Mouse (Mus musculus): ENCODE data around the gene Cyp51. TPM values are rescaled to one million over a fixed set of nuclear protein-coding genes. Genes with fewer than 3 reads are reported as not detected.
"Not testable (repeated sequence)": the region's sequence is repeated elsewhere in the genome, so short reads cannot be mapped to it uniquely, and the experiment has no call there.

Gene Cyp51
- total RNA-seq (2015; ENCODE audit: low replicate concordance) = 1.4 TPM in 1 of 2 replicates, not detected in the other
- total RNA-seq (2017; ENCODE audit: low replicate concordance) = 1.9 and 5.4 TPM in 2 replicates

DNA sequence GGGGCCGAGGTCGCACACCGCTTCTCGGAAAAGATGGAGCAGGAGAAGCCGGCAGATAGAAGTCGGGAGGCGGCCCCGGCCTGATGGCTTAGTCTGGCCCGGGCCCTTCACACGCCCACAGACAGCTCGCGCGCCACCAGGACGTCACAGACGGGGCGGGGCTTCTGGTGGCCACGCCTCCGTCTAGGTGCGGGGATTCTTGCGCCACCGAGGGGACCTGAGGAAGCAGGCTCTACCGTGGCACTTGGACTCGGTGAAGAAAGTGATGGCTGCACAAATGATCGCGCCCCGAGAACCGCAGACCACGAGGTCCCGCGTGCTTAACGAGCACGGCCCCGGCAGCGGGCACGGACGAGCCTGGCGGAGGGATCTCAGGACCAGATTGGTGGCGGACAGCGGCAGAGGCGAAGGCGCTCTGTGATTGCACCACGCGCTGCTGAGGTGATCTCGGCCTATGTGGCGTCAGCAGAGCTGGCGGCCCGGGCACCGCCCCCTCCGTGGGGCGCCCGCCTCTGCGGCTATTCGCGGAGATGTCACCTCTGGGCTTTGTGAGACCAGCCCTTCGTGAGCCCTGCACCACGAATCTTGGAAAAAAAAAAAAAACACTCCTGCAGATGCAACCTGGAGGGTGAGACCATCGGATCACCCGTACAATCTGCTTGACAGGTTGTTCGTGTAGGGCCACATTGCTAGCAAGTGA lies at the start of gene Cyp51:
Gene Cyp51 (minus strand): TSS at position 406 of the 700 bp plus-strand sequence.
- peak; percentile 98 for ATAC-seq (replicated peaks; ENCODE audit: low FRiP score, poor library complexity, severe bottlenecking)

DNA sequence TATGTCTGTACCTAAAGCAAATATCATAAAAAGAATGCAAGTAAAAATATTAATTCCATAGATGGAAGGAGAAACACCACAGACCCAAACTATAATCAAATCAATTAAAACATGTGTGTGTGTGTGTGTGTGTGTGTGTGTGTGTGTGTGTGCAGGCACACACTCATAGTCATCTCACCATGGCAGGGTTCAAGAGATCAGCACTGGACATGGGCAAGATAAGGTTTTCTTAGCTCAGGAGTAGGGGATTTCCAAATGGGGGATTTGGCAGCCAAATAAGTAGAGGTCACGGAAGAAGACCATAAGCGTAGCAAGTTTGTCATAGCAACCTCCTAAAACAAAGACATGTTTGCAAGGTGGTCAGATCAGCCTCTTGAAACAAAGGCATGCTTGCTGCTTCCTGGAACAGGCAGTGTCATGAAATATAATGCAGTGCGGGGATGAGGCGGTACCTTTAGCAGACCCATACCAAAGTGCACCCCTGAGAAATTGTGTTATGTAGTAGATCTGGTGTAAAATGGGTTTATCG lies 8.1 kb upstream of the Cyp51 start:
- no peak for ATAC-seq (replicated peaks; ENCODE audit: low FRiP score, poor library complexity, severe bottlenecking)

DNA sequence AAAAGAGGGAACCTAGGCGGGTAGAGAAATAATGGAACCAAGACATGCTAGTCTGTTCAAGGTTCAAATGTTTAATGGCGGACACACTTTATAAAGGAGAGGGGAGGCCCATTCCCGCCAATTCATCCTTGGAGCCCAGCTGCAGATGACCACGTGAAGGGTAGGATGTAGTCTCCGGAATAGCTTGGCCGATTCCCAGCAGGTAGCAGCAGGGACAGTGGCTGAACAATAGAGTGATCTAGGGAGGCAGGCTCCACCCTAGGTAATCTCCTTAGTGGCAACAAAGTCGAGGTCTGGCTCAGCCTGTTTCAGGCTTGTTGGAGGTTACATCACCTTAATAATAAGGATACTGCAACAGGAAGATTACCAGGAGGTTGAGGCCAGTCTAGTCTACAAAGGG lies 2.5 kb upstream of the Cyp51 start:
- ATAC-seq (replicated peaks; ENCODE audit: low FRiP score, poor library complexity, severe bottlenecking) = not testable (repeated sequence)

DNA sequence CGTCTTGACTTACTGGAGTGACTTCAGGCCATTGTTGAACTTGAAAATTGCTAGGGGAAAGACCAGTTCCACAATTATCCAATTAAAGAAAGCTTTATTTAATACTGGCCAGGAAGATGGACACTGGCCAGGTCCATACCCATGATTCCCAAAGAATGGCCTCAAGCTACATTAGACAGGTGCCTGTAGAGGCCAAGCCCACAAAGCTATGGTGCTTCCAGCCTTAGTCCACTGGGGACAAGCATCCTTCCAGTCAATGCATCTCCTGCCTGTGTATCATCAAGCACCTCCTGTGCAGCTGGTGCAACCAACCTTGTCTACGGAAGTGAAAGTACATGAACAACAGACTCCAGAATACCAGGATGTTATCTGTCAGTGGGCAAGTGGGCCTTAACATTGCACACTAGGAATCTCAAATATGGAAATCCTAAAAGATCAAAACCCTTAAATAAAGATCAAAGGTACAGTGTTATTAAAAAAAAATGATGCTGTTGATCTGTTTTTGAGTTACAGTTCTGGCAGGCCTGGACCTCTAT lies 1.2 kb upstream of the Cyp51 start:
- ATAC-seq (replicated peaks; ENCODE audit: low FRiP score, poor library complexity, severe bottlenecking) = no peak

DNA sequence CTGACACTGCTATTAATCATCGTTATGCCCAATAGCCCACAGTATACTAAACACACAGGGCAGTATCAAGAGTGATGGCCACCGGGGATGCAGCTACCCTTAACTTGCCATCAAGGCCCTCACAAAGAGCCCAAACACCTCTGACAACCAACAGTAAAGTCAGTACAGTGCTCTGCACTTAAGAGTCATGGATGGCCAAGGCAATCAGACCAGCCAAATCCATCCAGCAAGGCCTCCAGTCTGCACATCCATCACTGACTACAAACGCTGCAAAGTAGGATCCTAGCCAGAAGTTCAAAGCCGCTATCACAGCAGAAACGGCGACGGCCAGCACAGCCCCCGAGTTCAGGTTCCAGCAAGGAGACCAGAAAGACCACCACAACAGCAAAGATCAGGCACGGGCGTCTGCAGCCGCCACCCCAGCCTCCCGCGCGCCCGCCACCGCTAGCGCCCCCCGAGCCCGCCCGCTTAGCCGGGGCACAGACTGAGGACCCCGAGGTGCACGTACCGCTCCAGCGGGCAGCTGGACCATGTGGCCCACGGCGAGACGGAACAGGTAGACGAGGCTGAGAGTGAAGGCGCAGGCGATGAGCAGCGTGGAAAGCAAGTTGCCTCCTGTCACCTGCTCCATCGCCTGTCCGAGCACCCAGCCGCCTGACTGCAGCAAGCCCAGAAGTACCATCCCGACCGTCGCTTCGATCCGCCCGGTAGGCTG lies 763 bp downstream of the Cyp51 start:
- ATAC-seq (replicated peaks; ENCODE audit: low FRiP score, poor library complexity, severe bottlenecking) = no peak; the same call in 1 of the 2 replicates

DNA sequence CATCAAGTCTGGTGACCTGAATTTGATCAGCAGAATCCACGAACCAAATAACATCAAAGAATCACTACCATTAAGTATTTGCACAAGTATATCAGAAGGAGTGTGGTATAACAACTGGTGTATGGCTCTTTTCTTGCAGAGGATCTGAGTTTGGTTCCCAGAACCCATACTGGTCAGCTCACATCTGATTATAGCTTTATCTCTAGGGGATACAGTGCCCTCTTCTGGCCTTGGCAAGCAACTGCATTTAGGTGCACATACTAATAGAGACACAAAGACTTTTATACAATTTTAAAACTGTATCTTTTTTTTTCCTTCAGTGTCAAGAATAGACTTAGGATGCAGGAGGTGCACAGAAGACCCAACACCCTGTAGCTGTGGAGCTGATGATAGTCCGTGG lies 2.8 kb downstream of the Cyp51 start:
- ATAC-seq (replicated peaks; ENCODE audit: low FRiP score, poor library complexity, severe bottlenecking) = no peak

DNA sequence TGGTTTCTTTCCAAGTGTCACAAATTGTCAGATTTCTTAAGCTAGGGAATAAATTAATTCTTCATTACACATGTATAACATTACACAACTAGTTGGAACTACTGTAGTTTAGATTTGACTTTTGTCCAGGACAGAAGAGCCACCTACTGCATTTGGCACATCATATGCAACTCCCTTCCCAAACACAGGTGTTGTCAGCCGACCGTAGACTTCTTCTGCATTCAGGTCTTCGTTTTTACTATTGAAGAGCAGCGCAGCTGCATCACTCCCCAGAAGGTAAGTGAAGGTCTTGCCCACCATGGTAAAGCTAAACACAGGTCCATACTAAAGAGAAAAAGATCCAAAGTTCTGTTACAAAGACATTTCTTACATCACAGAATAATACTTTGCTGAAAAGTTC lies 3.5 kb downstream of the Cyp51 start:
- ATAC-seq (replicated peaks; ENCODE audit: low FRiP score, poor library complexity, severe bottlenecking) = no peak

DNA sequence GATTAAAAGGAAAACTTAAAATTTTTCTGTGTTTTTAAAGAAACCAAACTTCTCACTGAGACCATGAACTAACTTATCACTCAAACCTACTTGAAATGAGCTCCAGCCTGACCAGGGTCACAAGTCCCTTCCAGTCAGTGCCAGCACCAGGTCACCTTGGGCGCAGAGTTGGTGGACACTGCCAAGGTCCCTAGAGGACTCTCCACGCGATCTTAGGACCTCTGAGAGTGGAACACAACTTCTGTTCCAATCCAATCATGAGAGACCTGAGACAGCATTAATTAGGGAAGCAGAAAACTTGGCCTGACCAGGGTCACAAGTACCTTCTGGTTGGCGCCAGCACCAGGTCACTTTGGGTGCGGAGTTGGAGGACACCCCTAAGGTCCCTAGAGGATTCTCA lies 10.1 kb downstream of the Cyp51 start:
- ATAC-seq (replicated peaks; ENCODE audit: low FRiP score, poor library complexity, severe bottlenecking) = no peak

DNA sequence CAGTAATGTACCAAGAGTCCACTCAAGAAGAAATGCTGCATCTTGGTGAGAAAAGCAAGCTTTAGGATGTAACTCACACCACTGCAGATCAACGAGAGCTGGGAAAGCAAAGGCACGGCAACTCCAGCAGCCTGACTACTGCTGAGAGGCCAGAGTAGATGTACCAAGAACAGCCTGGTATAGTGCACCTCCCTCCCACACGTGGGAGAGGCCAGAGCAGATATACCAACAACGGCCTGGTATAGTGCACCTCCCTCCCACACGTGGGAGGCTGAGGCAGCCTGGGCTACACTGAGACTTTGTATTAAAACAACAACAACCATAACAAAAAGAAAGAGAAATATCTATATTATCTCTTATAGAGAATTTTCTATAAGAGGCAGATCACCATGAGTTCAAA lies 16.4 kb downstream of the Cyp51 start:
- no peak for ATAC-seq (replicated peaks; ENCODE audit: low FRiP score, poor library complexity, severe bottlenecking)

DNA sequence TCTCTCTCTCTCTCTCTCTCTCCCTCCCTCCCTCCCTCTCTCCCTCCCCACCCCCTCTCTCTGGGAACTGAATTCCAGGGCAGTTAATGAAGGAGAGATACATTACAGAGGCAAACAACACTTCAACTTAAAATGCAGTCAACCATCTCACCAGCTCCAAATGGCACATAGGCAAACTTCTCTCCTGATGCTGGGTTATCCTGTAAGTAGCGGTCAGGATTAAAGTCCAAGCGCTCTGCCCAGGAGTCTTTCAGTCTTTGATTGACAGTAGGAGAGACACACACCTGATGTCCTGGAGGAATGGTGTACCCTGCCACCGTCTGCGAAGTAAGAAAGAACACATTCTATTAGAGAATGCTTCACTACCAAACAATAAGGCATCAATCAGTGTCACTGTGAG lies 18.2 kb downstream of the Cyp51 start:
- ATAC-seq (replicated peaks; ENCODE audit: low FRiP score, poor library complexity, severe bottlenecking) = no peak

DNA sequence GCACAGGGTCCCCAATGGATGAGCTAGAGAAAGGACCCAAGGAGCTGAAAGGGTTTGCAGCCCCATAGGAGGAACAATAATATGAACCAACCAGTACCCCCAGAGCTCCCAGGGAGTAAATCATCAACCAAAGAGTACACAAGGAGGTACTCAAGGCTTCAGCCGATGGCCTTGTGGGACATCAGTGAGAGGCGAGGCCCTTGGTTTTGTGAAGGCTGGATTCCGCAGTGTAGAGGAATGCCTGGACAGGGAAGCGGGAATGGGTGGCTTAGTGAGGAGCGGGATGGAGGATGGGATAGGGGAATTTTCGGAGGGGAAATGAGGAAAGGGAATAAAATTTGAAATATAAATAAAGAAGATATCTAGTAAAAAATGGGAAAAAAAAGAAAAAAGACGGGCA lies 19.6 kb downstream of the Cyp51 start:
- ATAC-seq (replicated peaks; ENCODE audit: low FRiP score, poor library complexity, severe bottlenecking) = no peak

DNA sequence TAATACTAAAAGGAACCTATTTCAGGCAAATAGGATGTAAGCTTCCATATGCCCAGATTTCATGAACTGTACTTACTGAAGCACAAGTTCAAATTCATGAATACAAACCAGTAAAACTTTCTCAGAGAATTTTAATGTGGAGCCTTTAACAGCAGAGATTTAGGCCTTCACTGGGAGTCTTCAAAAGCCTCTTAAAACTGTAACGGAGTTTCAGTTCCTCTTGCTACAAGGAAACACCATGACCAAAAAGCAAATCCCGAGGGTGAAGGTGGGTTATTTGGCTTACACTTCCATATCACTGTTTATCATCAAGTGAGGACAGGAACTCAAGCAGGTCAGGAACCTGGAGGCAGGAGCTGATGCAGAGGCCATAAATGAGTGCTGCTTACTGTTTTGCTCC lies 23.0 kb downstream of the Cyp51 start:
- ATAC-seq (replicated peaks; ENCODE audit: low FRiP score, poor library complexity, severe bottlenecking) = no peak

DNA sequence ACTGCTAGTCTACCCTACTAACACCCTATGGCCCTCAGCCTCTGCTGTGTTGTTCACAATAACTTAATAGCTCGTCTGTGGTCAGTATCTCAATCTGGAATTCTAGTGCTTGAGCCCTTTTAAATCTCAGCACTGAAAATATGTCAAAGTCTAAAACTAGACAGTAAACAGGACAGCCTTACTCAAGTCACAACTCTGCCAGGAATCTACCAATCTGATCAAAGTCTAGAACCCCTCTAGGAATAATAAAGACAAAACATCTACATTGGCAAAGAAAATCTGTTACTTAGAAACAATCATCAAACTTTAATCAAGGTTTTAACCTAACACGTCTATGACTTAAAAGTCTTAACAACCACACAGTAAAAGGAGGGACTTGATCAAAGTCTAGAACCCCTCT lies 23.7 kb downstream of the Cyp51 start:
- ATAC-seq (replicated peaks; ENCODE audit: low FRiP score, poor library complexity, severe bottlenecking) = no peak

DNA sequence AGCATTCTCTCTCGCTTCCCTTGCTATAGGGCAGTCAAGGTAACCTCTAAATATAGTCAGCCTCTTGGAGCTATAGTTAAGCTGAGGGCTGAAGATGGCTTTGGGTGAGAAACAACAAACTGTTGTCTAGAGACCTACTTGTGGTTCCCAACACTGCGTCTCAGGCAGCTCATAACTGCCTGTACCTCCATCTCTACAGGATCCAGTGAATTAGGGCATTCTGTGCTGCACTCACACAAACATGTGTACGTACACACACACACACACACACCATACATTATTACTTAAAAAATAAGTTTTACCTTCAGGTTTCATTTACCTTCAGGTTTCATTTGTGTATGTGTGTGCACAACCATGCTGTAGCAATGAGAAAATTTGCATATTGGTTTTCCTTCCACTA lies 25.5 kb downstream of the Cyp51 start:
- no peak for ATAC-seq (replicated peaks; ENCODE audit: low FRiP score, poor library complexity, severe bottlenecking)

DNA sequence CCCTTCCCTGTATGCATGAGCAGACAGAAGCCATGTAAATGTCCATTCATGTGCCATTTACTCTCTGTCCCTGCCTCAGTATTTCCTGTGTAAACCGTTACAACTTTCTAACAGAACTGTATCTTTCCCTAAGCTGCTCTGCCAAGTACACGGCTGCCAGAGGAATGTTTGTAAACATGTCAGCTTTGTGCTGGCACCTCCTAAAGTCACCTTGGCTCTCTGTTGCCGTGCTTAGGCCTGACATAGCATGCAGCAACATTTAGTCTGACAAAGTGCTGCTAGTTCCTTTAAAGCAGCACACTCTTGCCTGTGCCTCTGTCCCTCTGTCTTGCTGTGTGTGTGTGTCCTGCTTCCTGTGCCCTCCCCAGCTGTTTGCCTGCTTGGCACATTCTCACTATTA lies 37.3 kb downstream of the Cyp51 start:
- ATAC-seq (replicated peaks; ENCODE audit: low FRiP score, poor library complexity, severe bottlenecking) = no peak

DNA sequence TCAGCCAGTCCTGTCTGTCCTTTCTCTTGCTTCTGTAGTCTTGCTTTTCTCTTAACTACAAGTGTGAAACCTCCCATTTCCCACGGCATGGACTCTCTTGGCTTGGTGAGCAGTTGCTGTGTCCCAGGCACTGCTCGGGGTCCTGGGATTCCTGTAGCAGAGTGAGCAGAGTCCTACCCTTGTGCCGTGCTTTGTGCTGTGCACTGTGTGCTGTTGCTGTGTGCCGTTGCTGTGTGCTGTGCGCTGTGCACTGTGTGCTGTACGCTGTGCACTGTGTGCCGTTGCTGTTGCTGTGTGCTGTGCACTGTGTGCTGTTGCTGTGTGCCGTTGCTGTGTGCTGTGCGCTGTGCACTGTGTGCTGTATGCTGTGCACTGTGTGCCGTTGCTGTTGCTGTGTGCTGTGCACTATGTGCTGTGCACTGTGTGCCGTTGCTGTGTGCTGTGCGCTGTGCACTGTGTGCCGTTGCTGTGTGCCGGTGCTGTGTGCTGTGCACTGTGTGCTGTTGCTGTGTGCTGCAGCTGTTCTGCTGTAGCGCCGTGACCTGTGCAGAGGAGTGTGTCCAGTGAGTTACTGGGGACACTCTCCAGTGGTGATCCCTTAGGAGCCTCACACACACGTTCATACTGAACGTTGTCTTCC lies 38.0 kb downstream of the Cyp51 start:
- ATAC-seq (replicated peaks; ENCODE audit: low FRiP score, poor library complexity, severe bottlenecking) = 0 out of 2 replicates have a peak, but pooled peaks have one; percentile 14

DNA sequence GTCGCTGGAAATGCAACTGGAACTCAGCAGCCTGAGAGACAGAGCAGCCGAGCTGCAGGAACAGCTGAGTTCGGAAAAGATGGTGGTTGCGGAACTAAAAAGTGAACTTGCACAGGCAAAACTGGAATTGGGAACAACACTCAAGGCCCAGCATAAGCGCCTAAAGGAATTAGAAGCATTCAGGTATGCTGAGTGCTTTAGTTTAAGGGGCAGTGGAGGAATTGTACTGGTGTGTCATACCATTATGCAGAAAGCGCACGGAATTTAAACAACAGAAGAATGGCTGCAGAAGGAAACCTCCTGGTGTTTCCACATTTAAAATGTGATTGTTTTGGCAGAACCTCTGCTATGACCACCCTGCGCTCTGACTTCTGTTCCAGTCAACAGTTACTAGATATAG lies 44.2 kb downstream of the Cyp51 start:
- ATAC-seq (replicated peaks; ENCODE audit: low FRiP score, poor library complexity, severe bottlenecking) = no peak

DNA sequence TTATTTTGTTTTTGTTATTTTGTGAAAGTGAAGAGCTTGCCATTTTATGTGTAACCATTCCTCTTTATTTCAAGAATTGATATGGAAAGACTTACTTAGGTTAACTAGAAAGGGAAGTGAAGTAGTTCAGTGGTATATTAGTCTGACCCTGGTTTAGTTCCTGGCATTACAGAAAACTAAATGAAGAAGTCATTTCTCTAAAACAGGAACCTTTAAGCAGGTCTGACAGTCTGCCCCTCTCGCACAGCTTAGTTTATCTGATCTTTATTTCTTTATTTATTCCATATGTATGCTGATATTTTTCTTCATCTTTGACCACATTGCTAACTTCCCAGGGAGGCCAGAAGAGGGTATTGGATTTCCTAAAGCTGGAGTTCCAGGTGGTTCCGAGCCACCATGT lies 63.6 kb downstream of the Cyp51 start:
- ATAC-seq (replicated peaks; ENCODE audit: low FRiP score, poor library complexity, severe bottlenecking) = no peak

DNA sequence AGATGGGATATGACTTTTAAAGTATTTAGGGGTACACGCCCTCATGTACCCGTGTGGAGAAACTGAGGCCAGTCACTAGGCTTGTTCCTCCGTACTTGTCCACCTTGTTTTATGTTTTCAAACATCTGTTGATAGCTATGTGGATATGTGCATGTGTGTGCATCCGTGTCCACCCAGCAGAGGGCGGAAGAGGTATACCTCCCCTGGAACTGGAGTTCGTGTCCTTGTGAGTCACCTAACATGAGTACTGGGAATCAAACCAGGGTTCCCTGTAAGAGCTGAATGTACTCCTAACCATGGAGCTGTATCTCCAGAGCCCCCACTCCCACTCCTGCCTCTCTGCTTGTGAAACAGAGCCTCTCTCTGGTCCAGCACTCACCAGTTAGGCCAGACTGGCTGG lies 64.2 kb downstream of the Cyp51 start:
- ATAC-seq (replicated peaks; ENCODE audit: low FRiP score, poor library complexity, severe bottlenecking) = no peak

DNA sequence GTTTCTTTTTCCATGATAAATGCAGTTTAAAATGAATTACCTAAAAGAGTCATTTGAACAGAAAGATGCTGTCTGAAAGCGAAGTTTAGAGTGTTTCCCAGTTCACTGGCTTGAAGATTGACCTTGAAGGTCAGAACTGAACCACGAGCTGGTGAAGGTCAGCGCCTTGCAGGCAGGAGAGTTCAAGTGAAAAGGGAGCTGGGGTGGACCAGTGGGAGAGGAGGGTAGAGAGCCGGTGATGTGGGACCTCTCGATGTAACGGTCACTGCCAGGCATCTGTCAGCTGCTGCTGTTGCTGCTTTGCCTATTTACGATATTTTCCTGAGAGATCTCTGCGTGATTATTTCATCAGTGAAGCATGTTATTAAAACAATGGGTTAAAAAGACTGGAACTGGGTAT lies 65.2 kb downstream of the Cyp51 start:
- ATAC-seq (replicated peaks; ENCODE audit: low FRiP score, poor library complexity, severe bottlenecking) = no peak

DNA sequence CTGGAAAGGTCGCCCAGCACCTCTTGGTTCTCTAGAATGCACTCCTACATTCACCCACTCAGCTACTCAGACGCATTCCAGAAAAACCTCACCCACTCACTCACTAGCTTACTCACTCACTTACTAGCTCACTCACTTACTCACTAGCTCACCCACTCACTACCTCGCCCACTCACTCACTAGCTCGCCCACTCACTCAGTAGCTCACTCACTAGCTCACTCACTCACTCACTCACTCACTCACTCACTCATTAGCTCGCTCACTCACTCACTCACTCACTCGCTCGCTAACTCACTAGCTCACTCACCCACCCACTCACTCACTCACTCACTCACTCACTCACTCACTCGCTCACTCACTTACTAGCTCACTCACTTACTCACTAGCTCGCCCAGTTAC lies 67.9 kb downstream of the Cyp51 start:
- no peak for ATAC-seq (replicated peaks; ENCODE audit: low FRiP score, poor library complexity, severe bottlenecking)
